Mouse (Mus musculus): ENCODE results near the gene Ppp1r16b.

GRCm38 (mm10) chr2:158774886-158775285, 109.7 kb downstream of the Ppp1r16b start:
- TF ChIP-seq CTCF (IDR thresholded peaks at IDR 0.05; ENCODE audit: borderline replicate concordance, insufficient read depth, low read depth, low read length) (no peak), POLR2A (IDR thresholded peaks at IDR 0.05; ENCODE audit: borderline replicate concordance, insufficient read depth, low read length) (no peak)
